Mouse (Mus musculus) C2C12 (cell line): ENCODE measurements around the gene Slc26a9. TPM values are rescaled to one million over a fixed set of nuclear protein-coding genes. Genes with fewer than 3 reads are reported as not detected.

Experiments used
- H3K27me3 ChIP-seq: one replicate; pipeline ENCODE4 v1.6.1; 2011; ENCODE audit not compliant: control insufficient read depth, insufficient read depth, insufficient read length
- H3K36me3 ChIP-seq: one replicate; pipeline ENCODE4 v1.6.1; 2011; ENCODE audit not compliant: control insufficient read depth, insufficient read depth
- H3K4me3 ChIP-seq: one replicate; pipeline ENCODE4 v1.5.1; 2011; ENCODE audit warnings: mild to moderate bottlenecking, control low read depth; ENCODE audit not compliant: poor library complexity, insufficient read depth, severe bottlenecking
- H3K79me2 ChIP-seq: one replicate; pipeline ENCODE4 v1.6.1; 2011; ENCODE audit not compliant: control insufficient read depth, insufficient read depth
- H3K79me3 ChIP-seq: one replicate; pipeline ENCODE4 v1.6.1; 2011; ENCODE audit warnings: low read depth, control low read depth
- H3ac ChIP-seq: one replicate; pipeline ENCODE3; 2011; ENCODE audit warnings: low read depth; ENCODE audit not compliant: control insufficient read depth, insufficient read length
- CEBPB ChIP-seq: IDR thresholded peaks from one replicate; pipeline ENCODE4 v1.6.1; 2011; ENCODE audit warnings: low read depth, mild to moderate bottlenecking, control low read depth, moderate library complexity
- CTCF ChIP-seq: IDR thresholded peaks from one replicate; pipeline ENCODE4 v1.5.1; 2011; ENCODE audit not compliant: control insufficient read depth, insufficient read depth, insufficient read length
- FOSL1 ChIP-seq: IDR thresholded peaks from one replicate; pipeline ENCODE4 v1.8.0; 2011; ENCODE audit warnings: mild to moderate bottlenecking, low read length; ENCODE audit not compliant: poor library complexity, insufficient read depth, severe bottlenecking
- MAX ChIP-seq: IDR thresholded peaks from one replicate; pipeline ENCODE4 v1.6.1; 2011; ENCODE audit warnings: mild to moderate bottlenecking, control low read depth
- MYOD1 ChIP-seq: IDR thresholded peaks from one replicate; pipeline ENCODE4 v1.6.1; 2011; ENCODE audit warnings: low read depth; ENCODE audit not compliant: control insufficient read depth, insufficient read length
- MYOG ChIP-seq: IDR thresholded peaks from one replicate; pipeline ENCODE4 v1.6.1; 2011; ENCODE audit not compliant: control insufficient read depth, insufficient read length; ENCODE audit errors: extremely low read depth
- USF1 ChIP-seq: IDR thresholded peaks from one replicate; pipeline ENCODE4 v1.6.1; 2011; ENCODE audit warnings: low read depth, mild to moderate bottlenecking, control low read depth, moderate library complexity
- polyA plus RNA-seq: library from polyadenylated mRNA; unstranded; fragments of >200 nt; fragmentation: generic; extraction: Trizol; gene quantifications from one replicate; pipeline ENCODE4 v1.2.1, GENCODE M21; 2012; ENCODE audit warnings: missing spikeins

Gene Slc26a9
- polyA plus RNA-seq, 1 experiment, result not detected

DNA sequence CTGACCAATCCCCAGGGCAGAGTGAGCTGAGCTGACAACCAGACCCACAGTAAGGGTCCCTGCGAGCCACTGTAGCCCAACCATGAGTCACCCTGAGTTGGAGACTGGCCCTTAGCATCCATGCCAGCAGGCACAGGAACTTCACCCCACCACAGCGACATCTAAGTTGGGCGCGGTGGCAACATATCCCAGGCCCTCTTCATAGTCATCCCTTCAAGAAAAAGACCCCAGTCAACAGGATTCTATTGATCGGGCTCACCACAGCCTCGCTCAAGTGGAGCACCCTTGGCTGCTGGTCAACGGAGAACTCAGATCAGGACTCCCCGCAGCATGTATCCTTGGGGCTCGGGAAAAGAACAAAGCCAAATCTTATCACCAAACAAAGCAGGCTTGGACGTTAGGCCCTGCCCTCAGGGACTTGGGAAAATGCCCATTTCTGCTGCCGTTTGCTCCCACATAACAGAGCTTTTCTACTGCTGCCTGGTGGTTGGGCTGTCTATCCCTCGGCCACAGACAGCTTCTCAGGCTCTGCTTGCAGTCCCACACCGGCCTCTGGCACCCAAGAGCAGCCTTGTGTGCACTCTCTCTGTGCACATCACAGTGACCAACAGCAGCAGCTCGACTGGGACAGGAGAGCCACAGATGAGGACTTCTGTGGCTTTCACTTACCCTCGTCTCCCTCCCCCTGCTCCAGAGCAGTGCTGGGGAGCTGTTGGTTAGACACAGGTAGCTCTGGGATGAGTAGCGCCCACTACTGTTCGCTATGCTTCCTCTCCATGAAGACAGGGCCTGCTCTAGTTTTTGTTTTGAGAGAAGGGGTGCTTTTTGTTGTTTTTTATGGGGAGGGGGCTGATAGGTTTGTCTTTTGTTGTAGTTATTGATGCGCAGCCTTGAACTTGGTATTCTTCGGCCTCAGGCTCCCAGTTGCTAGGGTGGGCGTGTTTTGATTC is 29.2 kb upstream of the Slc26a9 start:
- H3K79me2 ChIP-seq, result no peaks in the 10 kb centered on the region
- H3K4me3 ChIP-seq, result no peak overlapping the region
- TF ChIP-seq USF1 (no peak), CEBPB (no peak), MAX (no peak), FOSL1 (no peak), MYOG (no peak), CTCF (no peak), MYOD1 (no peak)
- H3K79me3 ChIP-seq, result no peaks in the 10 kb centered on the region
- H3K27me3 ChIP-seq, result no peaks in the 10 kb centered on the region
- H3ac ChIP-seq, result no peak overlapping the region
- H3K36me3 ChIP-seq, result no peaks in the 10 kb centered on the region

- Histone ChIP-seq H3K4me3 (no peak overlapping the region), H3K79me3 (no peaks in the 10 kb centered on the region), H3K79me2 (no peaks in the 10 kb centered on the region), H3K27me3 (no peaks in the 10 kb centered on the region), H3ac (no peak overlapping the region), H3K36me3 (no peaks in the 10 kb centered on the region)
- TF ChIP-seq USF1 (no peak), CEBPB (no peak), MYOG (no peak), MYOD1 (no peak), MAX (no peak), CTCF (no peak), FOSL1 (no peak)
These were observed 24.7 kb upstream of the Slc26a9 start for GRCm38 (mm10) chr1:131718952-131719694.

DNA sequence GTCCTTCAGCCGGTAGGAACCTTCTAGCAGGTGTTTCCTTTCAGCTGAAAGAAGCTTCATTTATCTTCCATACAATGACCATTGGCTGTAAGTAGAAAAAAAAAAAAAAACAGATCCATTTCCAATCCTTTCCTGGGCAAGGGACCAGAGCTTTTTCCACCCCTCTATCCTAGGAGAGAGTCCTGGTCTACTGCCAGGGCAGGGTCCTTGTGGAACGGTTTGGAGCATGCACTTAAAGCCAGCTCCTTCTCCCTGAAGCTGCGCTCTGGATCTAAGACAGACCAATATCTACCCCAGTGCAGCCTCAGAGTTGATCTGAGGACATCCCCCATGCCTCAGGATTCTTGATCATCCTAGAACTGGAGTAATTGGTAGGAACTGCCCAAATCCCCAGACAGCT is 21.8 kb upstream of the Slc26a9 start:
- Histone ChIP-seq H3K79me3 (no peaks in the 10 kb centered on the region), H3K4me3 (no peak overlapping the region), H3K79me2 (no peaks in the 10 kb centered on the region), H3K36me3 (no peaks in the 10 kb centered on the region), H3ac (no peak overlapping the region), H3K27me3 (no peaks in the 10 kb centered on the region)
- TF ChIP-seq CTCF (no peak), USF1 (no peak), FOSL1 (no peak), MAX (no peak), MYOD1 (no peak), MYOG (no peak), CEBPB (no peak)

DNA sequence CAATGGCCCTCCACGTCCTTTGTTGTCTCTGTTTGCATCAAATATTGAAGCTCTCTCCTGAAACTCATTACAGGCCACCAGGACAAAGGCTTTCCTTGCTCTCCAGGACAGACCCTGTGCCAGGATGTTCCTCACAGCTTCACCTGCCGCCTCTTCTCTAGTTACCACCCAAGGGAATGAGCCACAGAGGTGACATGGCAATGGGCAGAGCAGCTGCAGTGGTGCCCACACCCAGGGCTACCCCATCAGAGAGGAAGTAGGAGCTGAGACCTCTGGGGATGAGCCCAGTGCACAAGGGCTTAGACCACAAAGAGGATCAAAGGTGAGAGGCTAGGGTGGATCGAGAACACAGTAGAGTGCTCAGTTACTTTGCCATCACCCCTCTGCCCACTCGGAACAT is 20.3 kb upstream of the Slc26a9 start:
- Histone ChIP-seq H3K4me3 (no peak overlapping the region), H3K27me3 (no peaks in the 10 kb centered on the region), H3K79me3 (no peaks in the 10 kb centered on the region), H3K79me2 (no peaks in the 10 kb centered on the region), H3ac (no peak overlapping the region), H3K36me3 (no peaks in the 10 kb centered on the region)
- TF ChIP-seq MYOD1, result no peak
- TF ChIP-seq MAX, result no peak
- no peak for TF ChIP-seq CTCF
- TF ChIP-seq USF1, result no peak
- no peak for TF ChIP-seq FOSL1

DNA sequence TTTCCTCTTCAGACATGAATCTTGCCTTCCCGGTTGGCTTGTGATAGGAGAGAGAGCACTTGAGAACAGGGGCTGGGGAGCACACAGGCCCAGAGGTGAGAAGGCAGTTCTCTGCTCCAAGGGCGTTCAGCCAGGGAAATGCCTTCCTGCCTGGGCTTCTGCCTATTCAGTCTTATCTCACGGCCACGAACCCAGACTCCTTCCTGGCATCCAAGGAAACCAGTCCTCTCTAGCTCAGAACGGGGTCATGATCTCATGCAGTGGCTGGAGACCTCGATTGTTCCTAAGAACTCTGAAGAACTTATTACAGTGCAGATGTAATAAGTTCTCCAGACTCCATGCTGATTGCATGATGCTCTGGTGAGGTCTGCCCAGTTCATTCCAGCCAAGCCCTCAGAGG is 17.2 kb upstream of the Slc26a9 start:
- Histone ChIP-seq H3K4me3 (no peak overlapping the region), H3K27me3 (no peaks in the 10 kb centered on the region), H3K36me3 (no peaks in the 10 kb centered on the region), H3ac (no peak overlapping the region), H3K79me3 (no peaks in the 10 kb centered on the region), H3K79me2 (no peaks in the 10 kb centered on the region)
- no peak for TF ChIP-seq MAX
- no peak for TF ChIP-seq MYOD1
- TF ChIP-seq FOSL1, result no peak
- no peak for TF ChIP-seq CTCF
- TF ChIP-seq CEBPB, result no peak
- TF ChIP-seq USF1, result no peak
- no peak for TF ChIP-seq MYOG
